Mouse (Mus musculus): ENCODE results near the gene Dnah5.

GRCm38 (mm10) chr15:28203111-28204075 is at the start of gene Dnah5:
- TF ChIP-seq CTCF (IDR thresholded peaks at IDR 0.05) (no peak), EP300 (IDR thresholded peaks at IDR 0.05; ENCODE audit: insufficient read depth, low read depth, low read length) (no peak)
